Mouse (Mus musculus) heart, adult 2 months (tissue): ENCODE measurements around the gene Ankrd33. TPM values are rescaled to one million over a fixed set of nuclear protein-coding genes. Genes with fewer than 3 reads are reported as not detected.

ENCODE experiments used
- DNase-seq, 2 experiments: peaks; one replicate each; pipeline ENCODE4 v3.0.0; 2021
- H3K27ac ChIP-seq: fragments of 200-600 bp; 2 replicates; pipeline ENCODE4 v1.8.1; 2022
- H3K27me3 ChIP-seq: fragments of 200-500 bp; 2 replicates; pipeline ENCODE4 v1.6.1; 2012; ENCODE audit warnings: mild to moderate bottlenecking, low read length, inconsistent platforms, mixed read lengths; ENCODE audit not compliant: control insufficient read depth, insufficient read depth
- H3K36me3 ChIP-seq: fragments of 200-500 bp; 2 replicates; pipeline ENCODE4 v1.6.1; 2012; ENCODE audit warnings: low read length, inconsistent platforms; ENCODE audit not compliant: control insufficient read depth, insufficient read depth
- H3K4me1 ChIP-seq: fragments of 200-500 bp; 2 replicates; pipeline ENCODE4 v1.6.1; 2011; ENCODE audit warnings: low read length; ENCODE audit not compliant: control insufficient read depth, insufficient read depth
- H3K4me3 ChIP-seq: fragments of 200-600 bp; 2 replicates; pipeline ENCODE4 v1.8.1; 2022
- H3K79me2 ChIP-seq: fragments of 200-500 bp; replicated peaks from 2 replicates; pipeline ENCODE4 v1.6.1; 2012; ENCODE audit warnings: mild to moderate bottlenecking, inconsistent platforms, low read length, moderate library complexity, mixed read lengths; ENCODE audit not compliant: control insufficient read depth, insufficient read depth
- H3K9ac ChIP-seq: fragments of 200-500 bp; 2 replicates; pipeline ENCODE4 v1.6.1; 2012; ENCODE audit warnings: low read depth, mild to moderate bottlenecking, control low read depth, inconsistent platforms, low read length, mixed read lengths
- CTCF ChIP-seq: fragments of 200-600 bp; IDR thresholded peaks from 2 replicates; pipeline ENCODE4 v1.8.1; 2022; ENCODE audit warnings: antibody characterized with exemption, mild to moderate bottlenecking, moderate library complexity
- EP300 ChIP-seq: fragments of 200-500 bp; IDR thresholded peaks from 2 replicates; pipeline ENCODE4 v1.6.1; 2011; ENCODE audit warnings: low read depth, low read length, control low read depth; ENCODE audit not compliant: insufficient read depth
- POLR2A ChIP-seq: fragments of 200-500 bp; IDR thresholded peaks from 2 replicates; pipeline ENCODE4 v1.6.1; 2011; ENCODE audit warnings: mild to moderate bottlenecking, low read depth, low read length, control low read depth; ENCODE audit not compliant: insufficient read depth
- WGBS: fragments of 180-500 bp; shearing (Covaris S2); methylation state at CpG from one replicate; pipeline ENCODE4 v1.1.7; 2018; 5-methylcytosine and 5-hydroxymethylcytosine counted together
- intact Hi-C: fragments of 180-260 bp; cut with DNase I; formaldehyde crosslinking; loops from one replicate; pipeline ENCODE4 v1.15.1; 2025
- polyA plus RNA-seq: library from polyadenylated mRNA; depleted of rRNA; stranded (reverse); fragments of >200 nt; gene quantifications from 2 replicates; pipeline ENCODE4 v1.2.3, GENCODE M21; 2012
- total RNA-seq, 2 experiments: library from RNA; stranded (reverse); gene quantifications; 2 replicates each; pipeline ENCODE4 v1.2.3; 2021

Gene Ankrd33
- total and polyA plus RNA-seq, 3 experiments = not detected

- peak; percentile 85 to 87 for DNase-seq
- H3K27me3 ChIP-seq = no peaks in the 10 kb centered on the region
- H3K9ac ChIP-seq = peak within 1 kb of the TSS; percentile 81
- H3K4me1 ChIP-seq = peaks cover 29% of the 10 kb centered on the region
- peak within 1 kb of the TSS; percentile 70 for H3K4me3 ChIP-seq
- H3K36me3 ChIP-seq = no peaks in the 10 kb centered on the region; the same call in 1 of the 2 replicates
- peak within 1 kb of the TSS; percentile 98 for H3K27ac ChIP-seq
- H3K79me2 ChIP-seq = no peaks in the 10 kb centered on the region
- TF ChIP-seq POLR2A (peak; percentile 55), CTCF (0 out of 2 replicates have a peak, but pooled peaks have one; percentile 7), EP300 (0 out of 2 replicates have a peak, but pooled peaks have one; percentile 36)
- 6% methylated on average over 46 of the region's 46 CpGs for WGBS
- intact Hi-C loops = no loop called here
These were observed 12.9 kb downstream of the Ankrd33 start, which contains the start of gene Acvrl1 for GRCm38 (mm10) chr15:101128181-101129089. Gene Acvrl1, plus strand, starts transcription at chr15:101128522.

- H3K4me3 ChIP-seq = peak overlapping the region; percentile 70
- H3K36me3 ChIP-seq = no peaks in the 10 kb centered on the region; the same call in 1 of the 2 replicates
- H3K4me1 ChIP-seq = peaks cover 29% of the 10 kb centered on the region
- intact Hi-C loops = no loop called here
- no peaks in the 10 kb centered on the region for H3K79me2 ChIP-seq
- H3K9ac ChIP-seq = peak overlapping the region; percentile 81
- no peak for TF ChIP-seq POLR2A
- no peak for TF ChIP-seq EP300
- no peak for TF ChIP-seq CTCF
- peak overlapping the region; percentile 98 for H3K27ac ChIP-seq
- H3K27me3 ChIP-seq = no peaks in the 10 kb centered on the region
- WGBS = 20% methylated on average over 5 of the region's 5 CpGs
- DNase-seq = peak in 1 of 2 experiments; percentile 52
These were observed 13.9 kb downstream of the Ankrd33 start for GRCm38 (mm10) chr15:101129412-101129811.

DNA sequence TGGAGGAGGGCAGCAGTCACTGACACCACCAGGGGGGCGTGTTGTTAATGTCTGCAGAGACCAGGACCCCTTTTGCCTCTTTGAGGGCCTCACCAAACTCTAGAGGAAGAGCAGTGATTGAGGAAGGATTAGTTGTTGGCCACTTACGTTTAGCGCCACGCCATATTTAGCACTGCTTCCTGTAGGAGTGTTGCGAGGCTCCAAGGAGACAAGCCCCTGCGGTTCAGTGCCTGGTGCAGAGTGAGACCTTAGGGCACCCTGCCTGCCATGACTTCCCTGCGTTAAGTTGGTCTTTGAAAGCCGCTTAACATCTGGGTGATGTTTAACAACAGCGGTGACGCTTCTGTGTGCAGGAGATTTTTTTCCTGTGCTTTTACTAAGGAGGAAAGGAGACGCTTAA, 15.9 kb downstream of the Ankrd33 start:
- H3K27me3 ChIP-seq = no peaks in the 10 kb centered on the region
- 20% methylated on average over 11 of the region's 11 CpGs for WGBS

GRCm38 (mm10) chr15:101132041-101132440, 16.5 kb downstream of the Ankrd33 start:
- intact Hi-C loops = no loop called here
- Histone ChIP-seq H3K4me3 (peak overlapping the region; percentile 22; the same call in 1 of the 2 replicates), H3K4me1 (peaks cover 30% of the 10 kb centered on the region), H3K27me3 (no peaks in the 10 kb centered on the region), H3K36me3 (no peaks in the 10 kb centered on the region; the same call in 1 of the 2 replicates), H3K79me2 (no peaks in the 10 kb centered on the region), H3K27ac (peak overlapping the region; percentile 15; the same call in 1 of the 2 replicates), H3K9ac (no peak overlapping the region)
- DNase-seq = no peak
- TF ChIP-seq CTCF = no peak
- no peak for TF ChIP-seq POLR2A
- no peak for TF ChIP-seq EP300
- WGBS = 56% methylated on average over 6 of the region's 6 CpGs

More for the DNA sequence above, 15.9 kb downstream of the Ankrd33 start:
- no peaks in the 10 kb centered on the region; the same call in 1 of the 2 replicates for H3K36me3 ChIP-seq
- H3K4me3 ChIP-seq = peak overlapping the region; percentile 22
- H3K79me2 ChIP-seq = no peaks in the 10 kb centered on the region
- DNase-seq = peak; percentile 27 to 34
- intact Hi-C loops = loop anchor here (2.0 kb wide), 1 partner anchor 13 kb away; no protein-coding TSS in a partner anchor
- H3K4me1 ChIP-seq = peaks cover 32% of the 10 kb centered on the region
- peak overlapping the region; percentile 34; the same call in 1 of the 2 replicates for H3K9ac ChIP-seq
- peak overlapping the region; percentile 15 for H3K27ac ChIP-seq
- TF ChIP-seq CTCF (no peak), POLR2A (no peak), EP300 (no peak)

- WGBS = 43% methylated on average over 6 of the region's 6 CpGs
- Histone ChIP-seq H3K27ac (peak overlapping the region; percentile 15), H3K79me2 (no peaks in the 10 kb centered on the region), H3K27me3 (no peaks in the 10 kb centered on the region), H3K36me3 (no peaks in the 10 kb centered on the region; the same call in 1 of the 2 replicates), H3K9ac (no peak overlapping the region), H3K4me1 (peaks cover 27% of the 10 kb centered on the region), H3K4me3 (peak overlapping the region; percentile 10; the same call in 1 of the 2 replicates)
- DNase-seq = peak in 1 of 2 experiments; percentile 34
- intact Hi-C loops = no loop called here
- TF ChIP-seq EP300 (no peak), POLR2A (no peak), CTCF (no peak)
These were observed 17.2 kb downstream of the Ankrd33 start for GRCm38 (mm10) chr15:101132761-101133160.
